Mouse (Mus musculus): ENCODE measurements around the gene Atg2a.

DNA sequence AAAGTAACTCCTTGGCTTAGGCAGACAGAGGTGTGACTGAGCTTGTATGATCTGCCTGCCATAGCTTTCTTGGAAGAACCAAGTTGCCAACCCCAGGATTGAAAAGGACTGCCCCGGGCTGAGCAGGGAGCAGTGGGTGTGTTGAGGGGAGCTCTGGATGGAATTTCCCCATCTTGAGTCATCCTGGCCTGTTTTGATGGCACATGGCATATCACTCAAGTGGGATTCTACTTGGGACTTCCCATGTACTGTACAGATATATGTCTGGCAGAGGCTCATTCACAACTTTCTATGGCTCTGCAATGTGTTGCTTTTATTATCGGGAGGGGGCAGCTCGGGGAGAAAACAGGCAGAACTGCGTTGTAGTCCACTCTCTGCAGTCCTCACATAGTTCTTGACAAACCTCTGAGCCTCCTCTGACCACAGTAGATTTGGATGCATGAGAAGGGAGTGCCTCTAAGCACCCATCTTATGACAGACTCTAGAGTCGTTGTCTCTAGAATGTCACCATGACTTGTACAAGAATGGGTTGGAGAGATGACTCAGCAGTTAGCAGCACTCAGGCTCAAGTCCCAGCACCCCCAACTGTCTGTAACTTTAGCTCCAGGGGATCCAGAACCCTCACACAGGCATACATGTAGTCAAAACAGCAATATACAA lies 55.2 kb downstream of the Atg2a start:
- TF ChIP-seq NELFE (IDR thresholded peaks at IDR 0.05; ENCODE audit: low read depth, low read length) (no peak), USF1 (IDR thresholded peaks at IDR 0.05; ENCODE audit: low read depth, low read length) (no peak), CTCF (conservative IDR thresholded peaks at IDR 0.05 in 1 of 2, IDR thresholded peaks at IDR 0.05 in 1 of 2; ENCODE audit: low read depth in 2 of 2, low read length in 2 of 2) (no peak), POLR2A (IDR thresholded peaks at IDR 0.05; ENCODE audit: low read depth, low read length) (peak; percentile 8; the same call in 1 of the 2 replicates), ETS1 (conservative IDR thresholded peaks at IDR 0.05; ENCODE audit: low read depth, low read length) (peak; percentile 28), GABPA (IDR thresholded peaks at IDR 0.05; ENCODE audit: insufficient replicate concordance, low read depth, low read length) (no peak), MEF2A (IDR thresholded peaks at IDR 0.05; ENCODE audit: borderline replicate concordance, low read depth, low read length) (no peak; the same call in 1 of the 2 replicates), MAZ (IDR thresholded peaks at IDR 0.05; ENCODE audit: low read depth, low read length) (0 out of 2 replicates have a peak, but pooled peaks have one; percentile 54), HCFC1 (IDR thresholded peaks at IDR 0.05; ENCODE audit: low read depth, low read length) (no peak)
